Mouse (Mus musculus): ENCODE results near the gene Atl1. TPM values are rescaled to one million over a fixed set of nuclear protein-coding genes. Genes with fewer than 3 reads are reported as not detected.

Atl1 gene
- 1 to 10 TPM in 1 of 2 experiments, under 1 TPM in 1; 0.31 to 1.2 TPM for polyA plus RNA-seq (2017; shearing (Covaris generic))

DNA sequence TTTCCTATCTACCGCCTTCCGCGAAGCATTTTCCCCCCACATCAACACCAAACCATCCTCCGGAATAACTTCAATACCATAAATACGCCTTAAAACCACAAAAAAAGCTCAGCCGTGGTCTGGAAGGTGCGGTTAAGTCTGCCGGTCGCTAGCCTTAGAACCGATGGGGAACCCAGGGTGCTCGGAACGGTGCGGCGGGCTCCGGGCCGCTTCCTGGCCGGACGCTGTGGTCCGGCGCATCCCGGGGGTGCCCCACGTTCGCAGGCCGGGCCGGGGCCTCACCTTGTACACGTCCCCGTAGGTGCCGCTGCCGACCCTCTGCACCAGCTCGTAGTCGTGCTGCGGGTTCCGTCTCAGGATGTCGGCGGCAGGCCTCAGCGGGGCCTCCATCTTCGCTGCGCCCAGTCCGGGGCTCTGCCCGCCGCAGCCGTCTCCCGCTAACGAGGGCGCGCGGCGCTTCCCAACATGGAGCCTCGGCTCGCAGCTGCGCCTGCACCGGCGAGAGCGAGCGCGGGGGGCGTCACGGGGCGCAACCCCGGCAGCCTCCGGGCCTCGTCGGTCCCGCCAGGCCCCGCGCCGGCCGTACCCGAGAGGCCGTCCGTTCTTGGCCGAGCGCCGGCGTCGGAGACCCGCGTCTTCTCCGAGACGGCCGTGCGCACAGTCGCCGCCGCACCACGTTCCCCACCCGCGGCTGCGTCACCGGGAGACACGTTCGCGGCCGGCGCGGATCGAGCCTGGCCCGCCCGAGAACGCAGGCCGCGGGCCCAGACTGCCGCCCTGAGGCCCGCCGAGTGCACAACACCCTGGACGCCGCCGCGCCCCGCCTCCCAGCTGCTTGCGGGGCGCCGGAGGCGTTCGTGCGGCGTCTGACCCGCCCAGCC, at the start of gene Atl1, which contains the start of gene Map4k5:
Gene Atl1, plus strand, starts transcription at position 244 of the 881 bp plus-strand sequence.
Gene Map4k5, minus strand, starts transcription at position 830 of the 881 bp plus-strand sequence.
- ATAC-seq: peak; percentile 93

DNA sequence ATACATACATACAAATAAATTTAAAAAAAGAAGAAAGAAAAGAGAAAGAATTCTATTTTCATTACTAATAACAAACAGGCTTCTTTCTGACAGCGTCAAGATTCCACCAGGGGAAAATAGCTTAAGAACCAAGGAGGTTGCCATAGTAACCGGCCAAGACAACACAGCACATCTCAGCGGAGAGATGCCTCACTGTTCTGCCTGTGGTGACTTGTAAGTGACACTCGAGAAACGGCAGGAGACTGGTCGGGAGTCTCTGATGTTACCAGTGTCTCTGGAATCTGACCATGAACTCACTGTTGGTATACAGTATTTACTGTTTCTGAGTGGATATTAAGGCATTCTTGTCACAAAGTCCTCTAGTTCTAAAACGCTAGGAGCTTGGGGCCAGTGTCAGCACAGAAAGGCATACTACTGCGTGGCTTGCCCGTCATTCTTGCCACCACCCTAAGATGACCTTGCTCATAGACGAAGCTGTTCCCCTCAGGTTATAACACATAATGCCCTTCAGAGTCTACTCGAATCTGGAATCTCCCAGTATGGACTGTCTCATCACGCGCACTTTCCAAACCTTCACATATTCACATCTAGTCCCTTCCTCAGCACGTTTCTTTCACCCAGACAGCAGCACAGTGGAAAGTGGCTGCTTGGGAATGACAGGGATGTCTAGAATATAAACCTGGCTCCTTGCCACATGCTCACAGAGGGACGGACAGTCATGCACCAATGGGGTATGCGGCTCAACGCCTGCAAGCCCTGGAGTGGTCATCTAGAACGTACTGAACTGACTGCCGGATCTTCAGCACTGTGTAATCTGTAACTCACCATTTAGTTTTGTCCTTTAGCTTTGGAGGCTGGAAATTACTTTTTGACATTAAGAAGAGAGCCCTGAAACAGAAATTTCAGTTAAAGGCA, 48.6 kb upstream of the Atl1 start:
- no peak for ATAC-seq

DNA sequence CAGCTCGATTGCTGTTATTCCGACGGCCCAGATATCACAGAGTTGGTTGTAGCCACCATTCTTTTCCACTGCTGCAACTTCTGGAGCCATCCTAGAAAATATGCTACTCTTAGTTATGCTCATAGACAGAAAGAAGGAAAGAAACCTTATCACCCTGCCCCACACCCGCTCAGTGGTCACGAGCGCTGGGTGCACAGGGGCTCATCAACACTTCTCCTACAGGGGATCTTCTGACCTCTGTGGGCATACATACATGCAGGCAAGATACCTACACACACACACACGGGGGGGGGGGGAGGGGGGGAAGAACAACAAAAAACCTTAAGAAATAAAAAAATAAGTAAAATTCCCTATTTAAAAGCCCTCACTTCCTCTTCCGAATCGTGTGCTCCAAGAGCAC, 46.7 kb upstream of the Atl1 start:
- no peak for ATAC-seq

DNA sequence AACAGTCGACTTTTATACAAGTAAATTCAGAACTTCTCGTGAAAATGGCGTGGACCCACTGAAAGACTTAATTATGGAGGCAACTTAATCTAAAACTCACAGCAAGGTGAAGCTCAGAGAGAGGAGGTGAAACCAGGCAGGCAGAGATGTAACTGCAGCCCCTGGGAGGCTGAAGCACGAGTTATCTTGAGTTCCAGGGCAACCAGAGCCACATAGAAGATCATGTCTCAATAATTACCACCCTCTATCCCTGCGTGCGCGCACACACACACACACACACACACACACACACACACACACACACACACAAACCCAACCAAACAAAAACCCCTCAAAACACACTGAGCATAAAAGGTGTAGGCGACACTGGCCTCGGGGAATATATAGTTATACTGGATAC, 45.9 kb upstream of the Atl1 start:
- no peak for ATAC-seq

DNA sequence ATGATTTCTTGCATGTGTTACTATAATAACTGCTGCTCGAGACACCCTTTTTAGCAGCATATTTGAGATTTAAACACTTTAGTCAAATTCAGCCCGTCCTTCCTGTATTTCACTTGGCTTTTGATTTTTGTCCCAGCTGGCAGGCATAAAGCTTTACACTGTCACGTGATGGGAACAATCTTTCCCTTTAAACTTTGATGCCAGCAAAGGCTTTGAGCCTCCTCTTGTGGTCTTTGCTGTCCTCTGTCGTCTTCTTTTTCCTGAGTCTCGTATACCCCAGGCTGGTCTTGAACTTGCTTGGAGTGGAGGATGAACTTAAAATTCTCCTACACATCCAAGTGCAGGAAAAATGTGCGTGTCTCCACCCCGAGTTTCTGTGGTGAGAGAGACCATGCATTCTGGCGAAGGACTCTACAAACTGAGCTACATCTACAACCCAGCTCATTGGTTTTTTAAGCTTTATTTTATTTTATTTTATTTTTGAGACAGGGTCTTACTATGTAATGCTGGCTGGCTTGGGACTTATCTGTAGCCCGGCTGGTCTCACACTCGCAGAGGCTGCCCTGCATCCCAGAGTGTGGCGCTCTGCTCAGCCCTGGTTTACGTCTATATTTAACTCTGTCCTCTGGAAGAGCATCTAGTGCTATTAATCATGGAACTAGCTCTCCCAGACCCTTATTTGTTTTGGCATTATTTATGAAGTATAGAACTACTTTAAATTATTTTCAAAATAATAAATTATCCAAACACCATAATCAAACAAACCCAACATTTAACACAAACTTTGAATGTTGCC, 44.1 kb upstream of the Atl1 start:
- no peak for ATAC-seq

DNA sequence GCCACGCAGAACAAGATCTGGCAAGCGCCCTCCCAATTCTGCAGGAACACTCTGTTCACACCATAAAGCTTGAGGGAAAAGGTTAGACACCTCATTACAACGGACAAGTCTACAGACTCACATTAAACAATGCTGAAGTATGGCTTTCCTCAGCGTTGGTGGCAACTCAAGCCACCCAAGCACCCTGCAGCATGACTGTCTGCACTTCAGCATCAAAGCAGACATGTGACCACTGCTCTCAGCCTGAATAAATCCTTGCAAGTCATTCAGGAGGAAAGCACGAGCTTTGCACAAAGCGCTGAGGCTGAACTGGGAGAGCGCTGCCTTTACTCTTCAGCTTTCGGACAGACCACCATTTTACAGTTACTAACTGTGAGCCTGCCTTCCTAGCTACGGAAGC, 40.1 kb upstream of the Atl1 start:
- no peak for ATAC-seq

DNA sequence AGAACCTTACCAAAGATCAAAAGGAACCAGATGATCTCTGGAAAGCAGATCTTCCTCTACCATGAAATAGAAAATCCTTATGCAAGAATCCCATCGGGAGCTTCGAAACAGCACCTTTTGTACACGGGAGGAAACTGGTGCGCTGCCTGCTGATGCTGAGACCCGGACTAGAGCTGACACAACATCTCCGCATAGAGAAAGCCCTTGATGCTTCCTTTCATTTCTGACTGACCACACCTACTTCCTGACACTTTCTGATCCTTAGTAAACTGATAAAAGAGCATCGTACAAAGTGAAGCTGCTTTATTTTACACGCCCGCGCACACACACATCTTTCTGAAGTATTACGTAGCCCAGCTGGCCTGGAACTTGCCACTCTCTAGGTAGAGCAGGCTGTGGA, 39.0 kb upstream of the Atl1 start:
- peak; percentile 69 for ATAC-seq

DNA sequence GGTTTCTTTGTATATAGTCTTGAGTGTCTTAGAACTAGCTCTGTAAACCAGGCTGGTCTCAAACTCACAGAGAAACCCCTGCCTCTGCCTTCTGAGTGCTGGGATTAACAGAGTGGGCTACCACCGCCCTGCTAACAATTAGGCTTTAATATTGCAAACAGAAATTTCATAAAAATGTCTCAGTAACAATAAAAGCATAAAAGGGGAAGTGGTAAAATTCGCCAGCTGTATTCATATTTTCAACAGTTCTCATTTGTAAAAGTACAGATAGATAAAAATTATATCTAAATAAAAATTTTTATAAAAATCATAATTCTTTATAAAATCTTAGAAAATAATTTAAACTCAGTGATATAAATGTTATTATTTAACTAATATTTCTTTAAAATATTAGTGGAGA, 38.5 kb upstream of the Atl1 start:
- no peak for ATAC-seq

DNA sequence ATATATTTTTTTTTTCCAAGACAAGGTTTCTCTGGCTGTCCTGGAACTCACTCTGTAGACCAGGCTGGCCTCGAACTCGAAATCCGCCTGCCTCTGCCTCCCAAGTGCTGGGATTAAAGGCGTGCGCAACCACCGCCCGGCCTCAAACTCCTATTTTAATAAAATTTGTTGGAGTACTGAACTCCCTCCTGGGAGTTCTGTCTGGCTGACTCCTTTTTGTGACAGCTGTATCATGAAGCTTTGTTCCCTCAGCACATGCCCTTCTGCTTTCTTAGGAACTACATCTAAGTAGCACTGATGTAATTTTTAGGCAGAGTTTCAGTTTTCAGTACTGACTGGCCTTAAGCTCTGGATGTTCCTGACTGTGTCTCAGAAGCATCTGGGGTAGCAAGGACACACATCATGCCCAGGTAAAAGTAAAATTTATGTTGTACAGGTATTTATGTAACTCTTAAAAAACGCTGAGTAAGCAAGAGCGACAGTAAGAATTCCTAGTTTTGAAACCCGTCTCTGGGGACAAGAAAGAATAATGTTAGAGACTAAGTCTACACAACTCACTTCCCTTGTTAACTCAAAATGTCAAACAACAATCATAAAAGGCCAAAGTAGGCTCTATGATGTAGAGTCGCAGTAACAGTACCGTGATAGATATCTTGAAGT, 36.6 kb upstream of the Atl1 start:
- ATAC-seq: no peak

DNA sequence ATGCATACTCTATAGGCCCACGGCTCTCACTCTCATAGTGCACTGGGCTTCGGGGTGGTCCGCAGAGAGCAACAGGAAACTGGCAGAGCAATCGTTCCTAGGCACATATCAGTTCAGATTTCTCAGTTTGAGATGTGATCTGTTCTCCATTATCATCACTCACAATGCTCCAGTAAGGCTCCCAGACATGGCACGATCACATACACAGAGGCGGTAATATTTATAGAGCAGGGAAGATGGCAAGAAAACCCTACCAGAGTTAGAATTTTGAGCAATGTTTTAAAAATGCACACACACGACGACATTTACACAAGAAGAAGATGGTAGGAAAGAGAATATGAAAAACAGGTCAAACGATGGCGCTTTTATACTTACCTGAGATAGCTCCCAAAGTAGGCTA, 36.0 kb upstream of the Atl1 start:
- no peak for ATAC-seq

DNA sequence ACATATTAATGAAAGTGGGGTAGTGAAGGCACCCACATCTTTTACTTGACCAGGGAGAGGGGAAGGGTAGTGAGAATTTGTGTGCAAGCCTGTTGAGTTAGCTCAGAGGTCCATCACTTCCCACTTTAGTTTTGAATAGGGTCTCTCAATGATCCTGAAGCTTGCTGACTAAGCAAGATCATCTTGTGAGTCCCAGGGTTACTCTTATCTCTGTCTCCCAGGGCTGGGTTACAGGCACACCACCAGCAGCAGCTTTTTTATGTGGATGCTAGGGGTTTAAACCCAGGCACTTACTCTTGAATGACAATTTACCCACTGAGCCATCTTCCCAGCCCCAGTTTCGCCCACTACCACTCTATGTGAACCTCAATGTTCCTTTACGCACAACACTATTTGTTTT, 34.8 kb upstream of the Atl1 start:
- no peak for ATAC-seq

DNA sequence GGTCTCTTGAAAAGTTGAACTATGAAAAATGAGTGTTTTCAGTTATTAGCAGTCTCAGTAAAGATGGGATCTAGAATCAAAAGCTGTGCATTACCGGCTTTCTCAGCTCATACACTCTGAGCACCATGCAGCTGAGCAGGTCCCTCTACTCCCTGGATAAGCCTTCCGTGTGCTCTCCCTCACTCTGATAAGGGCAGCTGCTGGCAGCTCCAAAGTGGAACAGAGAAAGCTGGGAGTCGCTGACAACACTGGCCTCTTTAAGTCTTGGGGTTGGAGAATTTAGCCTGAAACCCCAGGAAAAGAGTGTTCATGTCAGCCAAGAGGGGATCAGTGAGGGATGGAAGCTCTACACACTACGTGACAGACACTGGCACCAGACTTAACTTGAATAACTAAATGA, 33.6 kb upstream of the Atl1 start:
- no peak for ATAC-seq

DNA sequence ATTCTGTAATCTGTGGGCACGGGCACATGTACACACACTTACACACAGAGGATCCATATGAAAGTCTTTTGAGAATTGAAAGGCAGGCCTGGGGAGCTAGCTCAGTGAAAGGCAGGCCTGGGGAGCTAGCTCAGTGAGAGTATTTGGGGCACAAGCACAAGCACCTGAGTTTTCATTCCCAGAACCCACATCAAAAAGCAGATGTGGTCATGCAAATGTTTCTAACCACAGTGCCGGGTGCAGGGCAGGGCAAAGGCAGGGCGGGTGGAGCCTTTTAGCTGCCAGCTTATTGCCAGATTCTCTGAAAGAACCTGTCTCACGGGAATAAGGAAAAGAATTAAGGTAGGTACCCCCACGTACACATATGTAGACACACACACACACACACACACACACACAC, 28.9 kb upstream of the Atl1 start:
- ATAC-seq: peak; percentile 97

DNA sequence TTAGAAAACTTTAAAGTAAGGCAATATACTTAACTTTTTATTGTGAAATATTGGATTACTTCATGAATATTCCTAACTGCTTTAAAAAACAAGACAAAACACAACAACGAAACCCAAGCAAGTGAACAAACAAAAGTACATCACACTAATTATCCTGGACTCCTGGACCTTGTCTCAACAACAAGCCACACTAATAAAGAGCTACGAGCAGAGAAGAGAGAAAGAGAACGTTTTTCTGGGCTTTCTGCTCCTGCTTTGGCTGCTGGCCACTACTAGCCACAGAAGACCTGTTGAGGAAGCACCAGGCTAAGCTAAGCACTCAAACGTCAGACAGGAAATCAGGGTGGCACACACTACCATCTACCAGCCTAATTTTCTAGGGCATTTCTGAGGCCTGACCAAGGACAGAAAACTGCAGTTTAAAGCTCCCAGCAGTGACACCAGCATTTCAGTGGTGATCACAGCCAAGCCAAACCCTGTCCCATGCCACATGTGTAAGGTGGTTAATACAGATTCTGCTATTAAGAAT, 28.2 kb upstream of the Atl1 start:
- peak; percentile 31 for ATAC-seq

DNA sequence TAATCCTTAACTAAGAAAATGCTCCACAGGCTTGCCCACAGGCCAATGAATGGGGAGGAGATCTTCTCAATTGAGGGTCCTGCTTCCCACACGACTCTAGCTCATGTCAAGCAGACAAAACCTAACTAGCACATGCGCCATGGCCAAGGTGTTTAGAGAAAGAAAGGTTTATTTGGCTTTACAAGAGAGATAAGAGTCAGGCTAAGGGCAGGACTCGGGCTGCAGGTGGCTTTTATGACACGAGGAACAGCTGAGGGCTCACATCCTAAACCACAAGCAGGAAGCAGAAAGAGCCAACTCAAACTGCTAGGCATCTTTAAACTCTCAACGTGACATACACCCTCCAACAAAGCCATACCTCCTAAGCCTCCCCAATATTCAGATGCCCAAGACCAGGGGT, 25.1 kb upstream of the Atl1 start:
- peak; percentile 44 for ATAC-seq

DNA sequence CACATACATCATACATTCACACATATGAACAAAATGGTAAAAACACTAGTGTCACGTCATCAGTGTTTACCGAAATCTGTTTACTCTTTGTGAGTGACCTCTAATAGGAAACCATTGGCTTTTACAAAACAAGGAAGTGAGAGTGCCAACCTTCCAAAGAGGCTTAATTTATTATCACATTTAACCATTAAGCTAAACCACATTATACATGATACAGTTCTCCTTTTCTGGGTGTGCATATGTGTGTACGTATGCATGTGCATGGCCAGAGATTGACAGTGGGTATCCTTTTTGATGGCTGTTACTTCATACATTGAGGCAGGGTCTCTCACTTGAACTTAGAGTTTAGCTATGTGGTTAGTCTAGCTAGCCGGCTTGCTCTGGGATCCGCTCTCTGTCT, 20.8 kb upstream of the Atl1 start:
- no peak for ATAC-seq

DNA sequence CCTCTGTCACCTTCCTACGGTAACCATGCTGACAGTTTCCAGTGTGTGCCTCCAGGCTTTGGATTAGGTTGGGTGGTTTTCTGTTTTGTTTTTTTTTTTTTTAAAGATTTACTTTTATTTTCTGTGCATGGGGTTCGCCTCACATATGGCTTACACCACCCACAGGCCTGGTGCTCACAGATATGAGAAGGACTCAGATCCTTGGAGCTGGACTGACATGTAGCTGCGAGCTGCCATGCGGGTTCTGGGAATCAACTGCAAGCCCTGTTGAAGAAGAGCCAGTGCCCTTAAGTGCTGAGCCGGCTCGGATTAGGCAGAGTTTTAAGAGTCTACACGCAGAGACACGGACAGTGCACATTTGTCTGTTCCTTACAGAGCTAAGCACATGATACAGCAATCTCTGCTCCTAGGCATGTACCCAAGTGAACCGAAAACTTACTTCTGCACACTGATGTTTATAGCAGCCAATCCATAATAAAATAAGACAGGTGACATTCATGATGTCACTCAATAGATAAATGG, 14.5 kb upstream of the Atl1 start:
- no peak for ATAC-seq

DNA sequence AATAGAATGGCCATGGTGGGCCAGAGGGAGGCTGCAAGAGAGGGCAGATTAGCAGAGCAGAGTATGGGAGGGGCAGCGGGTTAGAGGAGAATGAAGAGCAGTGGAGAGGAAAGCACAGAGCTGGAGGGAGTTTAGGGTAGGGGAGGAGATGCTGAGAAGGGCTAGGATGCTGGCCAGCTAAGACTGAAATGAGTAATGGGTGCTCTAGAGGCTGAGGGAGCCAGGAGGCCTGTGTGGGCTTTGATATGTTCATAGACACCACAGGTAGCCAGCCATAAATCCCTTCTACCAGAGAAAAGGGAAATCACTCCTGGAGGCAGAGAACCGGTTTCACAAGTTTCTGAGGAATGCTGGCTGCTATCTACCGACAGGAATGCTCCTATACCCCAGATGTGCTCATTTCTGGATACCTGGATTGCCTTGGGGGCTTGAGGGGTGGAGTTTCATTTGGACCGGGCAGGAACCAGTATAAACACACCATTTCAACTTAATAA, 13.2 kb upstream of the Atl1 start:
- no peak for ATAC-seq

DNA sequence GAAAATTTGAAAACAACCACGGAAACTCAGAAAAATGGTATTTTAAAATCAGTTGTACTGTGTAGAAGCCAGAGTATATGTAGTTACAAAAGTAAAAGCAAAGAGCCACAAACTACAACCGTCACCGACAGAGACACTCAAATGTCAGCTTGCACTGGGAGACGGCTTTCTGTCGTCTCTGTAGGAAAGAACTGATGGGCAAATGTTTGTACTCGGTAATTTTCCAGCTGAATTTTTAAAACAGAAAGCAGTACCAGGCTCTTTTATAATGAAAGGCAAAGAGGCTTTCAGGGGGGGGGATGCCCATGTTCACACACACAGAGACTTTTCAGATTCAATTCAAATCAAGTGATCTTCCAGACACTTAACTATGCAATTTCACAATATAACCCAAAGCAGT, 12.7 kb upstream of the Atl1 start:
- no peak for ATAC-seq

DNA sequence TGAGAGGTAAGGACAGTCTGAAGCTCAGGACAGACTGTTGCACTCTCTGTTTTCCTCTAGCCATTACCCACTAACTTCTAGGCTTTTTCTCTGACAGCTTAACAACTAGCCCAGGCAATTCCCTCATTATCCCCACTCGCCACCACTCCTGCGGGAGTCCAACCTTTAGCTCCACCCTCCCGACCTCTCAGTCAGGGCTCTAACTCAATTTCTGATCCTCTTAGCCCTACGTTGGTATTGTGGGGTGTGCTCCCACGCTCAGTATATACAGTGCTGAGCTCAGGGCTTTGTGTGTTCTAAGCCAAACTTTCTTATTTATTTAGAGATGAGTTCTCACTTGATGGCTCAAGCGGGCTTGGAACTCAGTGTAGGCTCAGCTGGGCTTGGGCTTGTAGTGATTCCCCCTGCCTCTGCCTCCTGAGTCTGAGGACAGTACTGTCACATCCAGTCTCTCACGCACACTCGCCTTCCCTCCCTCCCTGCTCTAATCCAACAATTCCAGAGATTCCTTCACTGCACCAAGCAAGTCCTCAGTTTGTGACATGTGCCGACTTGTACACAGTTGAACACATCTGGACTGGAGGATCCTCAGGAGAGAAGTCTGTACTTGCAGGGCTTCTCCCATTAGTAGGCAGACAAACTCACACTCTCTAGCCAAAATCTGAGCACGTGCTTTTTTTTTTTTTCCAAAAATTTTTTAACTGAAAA, 11.1 kb upstream of the Atl1 start:
- no peak for ATAC-seq

DNA sequence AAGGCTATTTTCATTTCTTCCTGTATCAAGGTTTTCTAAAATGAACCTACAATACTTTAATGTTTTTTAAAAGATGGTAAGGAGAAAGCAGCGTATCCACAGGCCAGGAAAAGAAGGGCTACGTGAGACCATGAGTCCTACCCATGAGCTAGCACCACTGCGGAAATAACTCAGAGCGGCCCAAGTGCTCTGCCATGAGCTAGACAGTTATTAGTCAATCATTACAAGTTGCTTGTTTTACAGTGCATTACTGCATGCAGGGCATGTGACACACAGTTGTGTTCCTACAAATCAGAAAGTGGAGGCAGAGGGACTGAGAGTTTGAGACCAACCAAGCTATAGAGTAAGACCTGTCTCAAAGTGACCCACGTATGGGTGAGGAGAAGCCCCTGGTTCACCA, 8.4 kb upstream of the Atl1 start:
- no peak for ATAC-seq
